Mouse (Mus musculus): ENCODE data around the gene Gm3854. TPM values are rescaled to one million over a fixed set of nuclear protein-coding genes. Genes with fewer than 3 reads are reported as not detected.
A peak's percentile ranks its signal among the peaks of the same experiment; 100 is the strongest.

Gene Gm3854
- polyA plus RNA-seq, 1 experiment from 2014 or later = 1.2 TPM

- no peak for ATAC-seq (ENCODE audit: insufficient read depth)
- Histone ChIP-seq H3K36me3 (ENCODE audit: insufficient read depth) (peaks cover 9% of the 10 kb centered on the region; the same call in 1 of the 2 replicates), H3K9me3 (ENCODE audit: low read depth, low read length) (no peaks in the 10 kb centered on the region), H3K27ac (ENCODE audit: low read depth) (no peak overlapping the region), H3K4me3 (ENCODE audit: low read depth, low read length) (no peak overlapping the region), H3K4me2 (no peak overlapping the region), H3K27me3 (ENCODE audit: insufficient read depth, low read length) (no peaks in the 10 kb centered on the region), H3K4me1 (ENCODE audit: insufficient read depth) (no peaks in the 10 kb centered on the region), H3K9ac (no peak overlapping the region)
- no peak for DNase-seq
- TF ChIP-seq CTCF (IDR thresholded peaks at IDR 0.05; ENCODE audit: low read depth) = no peak
- WGBS = 48% methylated on average over 2 of the region's 2 CpGs
Observed at GRCm38 (mm10) chr7:6358121-6358520, 14.6 kb downstream of the Gm3854 start.

- H3K27ac ChIP-seq (ENCODE audit: low read depth) = no peak overlapping the region
- peak; percentile 72 for TF ChIP-seq CTCF (IDR thresholded peaks at IDR 0.05; ENCODE audit: low read depth)
- H3K9ac ChIP-seq = no peak overlapping the region
- no peak overlapping the region for H3K4me3 ChIP-seq (ENCODE audit: low read depth, low read length)
- DNase-seq = peak; percentile 89
- no peak for ATAC-seq (ENCODE audit: insufficient read depth)
- 0 out of 2 replicates have a peak, but pooled peaks cover 4% of the 10 kb centered on the region for H3K4me1 ChIP-seq (ENCODE audit: insufficient read depth)
- peaks cover 3% of the 10 kb centered on the region; the same call in 1 of the 2 replicates for H3K36me3 ChIP-seq (ENCODE audit: insufficient read depth)
- no peak overlapping the region for H3K4me2 ChIP-seq
- H3K27me3 ChIP-seq (ENCODE audit: insufficient read depth, low read length) = no peaks in the 10 kb centered on the region
- H3K9me3 ChIP-seq (ENCODE audit: low read depth, low read length) = no peaks in the 10 kb centered on the region
- WGBS = 50% methylated on average over 10 of the region's 10 CpGs
Observed at GRCm38 (mm10) chr7:6358937-6359590, 15.5 kb downstream of the Gm3854 start.

GRCm38 (mm10) chr7:6360477-6361060 is 17.0 kb downstream of the Gm3854 start:
- Histone ChIP-seq H3K36me3 (ENCODE audit: insufficient read depth) (no peaks in the 10 kb centered on the region), H3K4me2 (no peak overlapping the region), H3K4me3 (ENCODE audit: low read depth, low read length) (no peak overlapping the region), H3K9ac (no peak overlapping the region), H3K9me3 (ENCODE audit: low read depth, low read length) (no peaks in the 10 kb centered on the region), H3K27ac (ENCODE audit: low read depth) (no peak overlapping the region), H3K27me3 (ENCODE audit: insufficient read depth, low read length) (no peaks in the 10 kb centered on the region), H3K4me1 (ENCODE audit: insufficient read depth) (0 out of 2 replicates have a peak, but pooled peaks cover 5% of the 10 kb centered on the region)
- DNase-seq (no peak), ATAC-seq (ENCODE audit: insufficient read depth) (no peak)
- WGBS = 23% methylated on average over 9 of the region's 9 CpGs
- no peak for TF ChIP-seq CTCF (IDR thresholded peaks at IDR 0.05; ENCODE audit: low read depth)

- DNase-seq (no peak), ATAC-seq (ENCODE audit: insufficient read depth) (no peak)
- H3K4me1 ChIP-seq (ENCODE audit: insufficient read depth) = 0 out of 2 replicates have a peak, but pooled peaks cover 5% of the 10 kb centered on the region
- WGBS = 20% methylated on average over 7 of the region's 7 CpGs
- H3K4me2 ChIP-seq = peak overlapping the region; percentile 67
- no peaks in the 10 kb centered on the region for H3K27me3 ChIP-seq (ENCODE audit: insufficient read depth, low read length)
- H3K36me3 ChIP-seq (ENCODE audit: insufficient read depth) = no peaks in the 10 kb centered on the region
- TF ChIP-seq CTCF (IDR thresholded peaks at IDR 0.05; ENCODE audit: low read depth) = no peak
- H3K4me3 ChIP-seq (ENCODE audit: low read depth, low read length) = peak overlapping the region; percentile 56
- H3K27ac ChIP-seq (ENCODE audit: low read depth) = peak overlapping the region; percentile 86
- H3K9me3 ChIP-seq (ENCODE audit: low read depth, low read length) = no peaks in the 10 kb centered on the region
- peak overlapping the region; percentile 45 for H3K9ac ChIP-seq
Observed at GRCm38 (mm10) chr7:6361756-6362155, 18.2 kb downstream of the Gm3854 start.

GRCm38 (mm10) chr7:6362268-6363046 is 18.9 kb downstream of the Gm3854 start:
- no peaks in the 10 kb centered on the region for H3K9me3 ChIP-seq (ENCODE audit: low read depth, low read length)
- H3K9ac ChIP-seq = peak overlapping the region; percentile 45
- peak overlapping the region; percentile 86 for H3K27ac ChIP-seq (ENCODE audit: low read depth)
- H3K27me3 ChIP-seq (ENCODE audit: insufficient read depth, low read length) = no peaks in the 10 kb centered on the region
- ATAC-seq (ENCODE audit: insufficient read depth) (peak; percentile 94), DNase-seq (peak; percentile 99)
- peak overlapping the region; percentile 56 for H3K4me3 ChIP-seq (ENCODE audit: low read depth, low read length)
- H3K4me2 ChIP-seq = peak overlapping the region; percentile 67
- 0 out of 2 replicates have a peak, but pooled peaks cover 5% of the 10 kb centered on the region for H3K4me1 ChIP-seq (ENCODE audit: insufficient read depth)
- WGBS = under 1% methylated on average over 38 of the region's 38 CpGs
- H3K36me3 ChIP-seq (ENCODE audit: insufficient read depth) = no peaks in the 10 kb centered on the region
- TF ChIP-seq CTCF (IDR thresholded peaks at IDR 0.05; ENCODE audit: low read depth) = no peak

- Histone ChIP-seq H3K27ac (ENCODE audit: low read depth) (peak within 1 kb of the TSS; percentile 86), H3K27me3 (ENCODE audit: insufficient read depth, low read length) (no peaks in the 10 kb centered on the region), H3K9ac (peak within 1 kb of the TSS; percentile 63), H3K4me1 (ENCODE audit: insufficient read depth) (0 out of 2 replicates have a peak, but pooled peaks cover 5% of the 10 kb centered on the region), H3K4me3 (ENCODE audit: low read depth, low read length) (peak within 1 kb of the TSS; percentile 56), H3K4me2 (peak within 1 kb of the TSS; percentile 67), H3K9me3 (ENCODE audit: low read depth, low read length) (no peaks in the 10 kb centered on the region), H3K36me3 (ENCODE audit: insufficient read depth) (no peaks in the 10 kb centered on the region)
- TF ChIP-seq CTCF (IDR thresholded peaks at IDR 0.05; ENCODE audit: low read depth) = peak; percentile 33; the same call in 1 of the 2 replicates
- ATAC-seq (ENCODE audit: insufficient read depth) = peak; percentile 86
- under 1% methylated on average over 23 of the region's 23 CpGs for WGBS
- peak; percentile 95 for DNase-seq
Observed at GRCm38 (mm10) chr7:6363047-6363488, 19.5 kb downstream of the Gm3854 start, which contains the start of gene Zfp78. TSS of gene Zfp78 (plus strand) at chr7:6363280.

Measured in lung, embryonic 14.5 days (tissue).